Mouse (Mus musculus): ENCODE measurements around the gene Chmp4b. TPM values are rescaled to one million over a fixed set of nuclear protein-coding genes. Genes with fewer than 3 reads are reported as not detected.

The Chmp4b gene
- 27.2 and 27.6 TPM in 2 replicates for polyA plus RNA-seq (2015; fragmentation: Nextera tagmentation; extraction: Ambion mirVana)

- peak; percentile 70; the same call in 1 of the 2 replicates for ATAC-seq (ENCODE audit: borderline replicate concordance, extremely low read depth, low FRiP score, low TSS enrichment)
Observed at GRCm38 (mm10) chr2:154651363-154651762, at the start of gene Chmp4b. TSS of gene Chmp4b (plus strand) at chr2:154651705.

DNA sequence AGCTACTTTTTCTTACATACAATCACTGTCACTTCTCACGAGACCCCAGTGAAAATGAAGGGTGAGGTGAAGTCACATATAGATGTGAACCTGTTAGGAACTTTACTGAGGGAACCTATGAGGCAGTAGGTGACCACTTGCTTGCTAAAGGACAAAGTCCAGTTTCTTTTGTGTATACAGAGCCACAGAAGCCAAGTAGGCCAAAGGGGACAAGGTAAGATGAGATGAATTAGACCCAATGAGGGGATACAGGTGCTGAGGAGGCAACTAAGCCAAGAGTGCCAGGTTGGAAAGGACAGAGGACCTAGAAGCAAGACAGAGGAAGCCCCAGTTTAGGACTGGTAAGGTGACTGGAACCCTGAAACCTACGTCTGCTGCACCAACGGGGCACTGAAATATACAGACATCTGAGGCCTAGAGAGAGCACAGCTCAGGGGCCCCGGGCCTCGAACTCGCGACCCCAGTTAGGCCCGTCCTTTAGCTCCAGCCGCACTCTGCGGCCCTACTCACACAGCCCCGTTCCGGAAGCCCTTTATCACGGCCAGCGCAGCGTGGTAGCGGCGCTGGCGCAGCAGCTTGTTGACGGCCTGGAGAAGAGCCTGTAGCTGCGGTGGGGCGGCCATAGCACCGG lies 48.4 kb upstream of the Chmp4b start:
- H3K9ac ChIP-seq: peak overlapping the region; percentile 87
- peaks cover 17% of the 10 kb centered on the region for H3K4me1 ChIP-seq
- peak overlapping the region; percentile 82 for H3K4me3 ChIP-seq
- ATAC-seq (ENCODE audit: borderline replicate concordance, extremely low read depth, low FRiP score, low TSS enrichment): no peak
- peak overlapping the region; percentile 73 for H3K4me2 ChIP-seq
- no peaks in the 10 kb centered on the region for H3K9me3 ChIP-seq
- H3K27ac ChIP-seq: peak overlapping the region; percentile 58; the same call in 1 of the 2 replicates
- H3K27me3 ChIP-seq: peaks cover under 1% of the 10 kb centered on the region; the same call in 1 of the 2 replicates
- no peaks in the 10 kb centered on the region for H3K36me3 ChIP-seq
- WGBS: 9% methylated on average over 22 of the region's 22 CpGs

More at GRCm38 (mm10) chr2:154651363-154651762, at the start of gene Chmp4b:
- Histone ChIP-seq H3K27me3 (no peaks in the 10 kb centered on the region), H3K4me2 (peak within 1 kb of the TSS; percentile 36), H3K9me3 (no peaks in the 10 kb centered on the region), H3K9ac (no peak within 1 kb of the TSS), H3K27ac (peak within 1 kb of the TSS; percentile 89), H3K4me1 (peaks cover 2% of the 10 kb centered on the region), H3K4me3 (no peak within 1 kb of the TSS), H3K36me3 (no peaks in the 10 kb centered on the region)
- 41% methylated on average over 8 of the region's 8 CpGs for WGBS

DNA sequence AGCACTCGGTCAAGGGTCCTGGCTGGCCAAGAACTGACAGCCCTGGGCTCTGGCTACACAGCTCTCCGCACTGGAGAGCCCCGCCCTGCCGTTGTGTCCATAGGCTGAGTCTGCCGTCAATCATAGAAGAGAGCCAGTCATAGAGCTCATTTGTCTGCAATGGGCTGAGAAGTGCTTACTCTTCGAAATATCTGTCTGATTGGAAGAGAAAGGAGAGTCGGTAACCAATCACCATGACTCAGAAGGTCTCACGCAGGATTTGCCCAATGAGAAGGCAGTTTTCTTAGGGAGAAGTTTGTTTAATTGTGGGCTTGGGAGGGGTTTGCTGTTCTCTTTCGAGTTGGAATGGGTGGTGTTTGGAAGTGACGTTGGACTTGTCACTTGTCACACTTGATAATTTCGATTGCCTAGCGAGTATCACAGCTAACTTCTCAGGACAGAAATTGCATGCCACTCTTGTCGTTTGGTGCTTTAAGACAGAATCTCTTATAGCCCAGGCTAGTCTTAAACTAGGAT lies 47.8 kb upstream of the Chmp4b start, which contains the start of gene Pxmp4:
Gene Pxmp4 (minus strand): TSS at position 71 of the 516 bp plus-strand sequence.
- peaks cover 17% of the 10 kb centered on the region for H3K4me1 ChIP-seq
- H3K4me2 ChIP-seq: peak within 1 kb of the TSS; percentile 73
- peak within 1 kb of the TSS; percentile 58; the same call in 1 of the 2 replicates for H3K27ac ChIP-seq
- peak within 1 kb of the TSS; percentile 82 for H3K4me3 ChIP-seq
- peaks cover 6% of the 10 kb centered on the region; the same call in 1 of the 2 replicates for H3K27me3 ChIP-seq
- H3K9ac ChIP-seq: peak within 1 kb of the TSS; percentile 87
- no peaks in the 10 kb centered on the region for H3K9me3 ChIP-seq
- peak; percentile 100 for ATAC-seq (ENCODE audit: borderline replicate concordance, extremely low read depth, low FRiP score, low TSS enrichment)
- 0% methylated on average over 13 of the region's 13 CpGs for WGBS
- H3K36me3 ChIP-seq: no peaks in the 10 kb centered on the region

GRCm38 (mm10) chr2:154604156-154604555 lies 47.3 kb upstream of the Chmp4b start:
- peaks cover 7% of the 10 kb centered on the region; the same call in 1 of the 2 replicates for H3K27me3 ChIP-seq
- 30% methylated on average over 7 of the region's 7 CpGs for WGBS
- ATAC-seq (ENCODE audit: borderline replicate concordance, extremely low read depth, low FRiP score, low TSS enrichment): no peak
- H3K4me3 ChIP-seq: peak overlapping the region; percentile 82
- H3K27ac ChIP-seq: 0 out of 2 replicates have a peak overlapping the region, but pooled peaks have one; percentile 51
- H3K9ac ChIP-seq: peak overlapping the region; percentile 19; the same call in 1 of the 2 replicates
- H3K36me3 ChIP-seq: no peaks in the 10 kb centered on the region
- H3K4me1 ChIP-seq: peaks cover 17% of the 10 kb centered on the region
- H3K9me3 ChIP-seq: no peaks in the 10 kb centered on the region
- peak overlapping the region; percentile 73 for H3K4me2 ChIP-seq

GRCm38 (mm10) chr2:154606965-154607364 lies 44.5 kb upstream of the Chmp4b start:
- 90% methylated on average over 1 of the region's 1 CpGs for WGBS
- H3K4me1 ChIP-seq: peaks cover 17% of the 10 kb centered on the region

GRCm38 (mm10) chr2:154609050-154609767 lies 42.3 kb upstream of the Chmp4b start:
- Histone ChIP-seq H3K4me3 (no peak overlapping the region), H3K9me3 (no peaks in the 10 kb centered on the region), H3K27me3 (peaks cover 7% of the 10 kb centered on the region; the same call in 1 of the 2 replicates), H3K9ac (no peak overlapping the region), H3K27ac (no peak overlapping the region), H3K4me2 (no peak overlapping the region), H3K36me3 (no peaks in the 10 kb centered on the region), H3K4me1 (peaks cover 8% of the 10 kb centered on the region)
- ATAC-seq (ENCODE audit: borderline replicate concordance, extremely low read depth, low FRiP score, low TSS enrichment): no peak
- 49% methylated on average over 10 of the region's 10 CpGs for WGBS

More at GRCm38 (mm10) chr2:154606965-154607364, 44.5 kb upstream of the Chmp4b start:
- no peak for ATAC-seq (ENCODE audit: borderline replicate concordance, extremely low read depth, low FRiP score, low TSS enrichment)
- Histone ChIP-seq H3K9ac (no peak overlapping the region), H3K27ac (no peak overlapping the region), H3K27me3 (peaks cover 7% of the 10 kb centered on the region; the same call in 1 of the 2 replicates), H3K9me3 (no peaks in the 10 kb centered on the region), H3K4me3 (no peak overlapping the region), H3K4me2 (no peak overlapping the region), H3K36me3 (no peaks in the 10 kb centered on the region)

DNA sequence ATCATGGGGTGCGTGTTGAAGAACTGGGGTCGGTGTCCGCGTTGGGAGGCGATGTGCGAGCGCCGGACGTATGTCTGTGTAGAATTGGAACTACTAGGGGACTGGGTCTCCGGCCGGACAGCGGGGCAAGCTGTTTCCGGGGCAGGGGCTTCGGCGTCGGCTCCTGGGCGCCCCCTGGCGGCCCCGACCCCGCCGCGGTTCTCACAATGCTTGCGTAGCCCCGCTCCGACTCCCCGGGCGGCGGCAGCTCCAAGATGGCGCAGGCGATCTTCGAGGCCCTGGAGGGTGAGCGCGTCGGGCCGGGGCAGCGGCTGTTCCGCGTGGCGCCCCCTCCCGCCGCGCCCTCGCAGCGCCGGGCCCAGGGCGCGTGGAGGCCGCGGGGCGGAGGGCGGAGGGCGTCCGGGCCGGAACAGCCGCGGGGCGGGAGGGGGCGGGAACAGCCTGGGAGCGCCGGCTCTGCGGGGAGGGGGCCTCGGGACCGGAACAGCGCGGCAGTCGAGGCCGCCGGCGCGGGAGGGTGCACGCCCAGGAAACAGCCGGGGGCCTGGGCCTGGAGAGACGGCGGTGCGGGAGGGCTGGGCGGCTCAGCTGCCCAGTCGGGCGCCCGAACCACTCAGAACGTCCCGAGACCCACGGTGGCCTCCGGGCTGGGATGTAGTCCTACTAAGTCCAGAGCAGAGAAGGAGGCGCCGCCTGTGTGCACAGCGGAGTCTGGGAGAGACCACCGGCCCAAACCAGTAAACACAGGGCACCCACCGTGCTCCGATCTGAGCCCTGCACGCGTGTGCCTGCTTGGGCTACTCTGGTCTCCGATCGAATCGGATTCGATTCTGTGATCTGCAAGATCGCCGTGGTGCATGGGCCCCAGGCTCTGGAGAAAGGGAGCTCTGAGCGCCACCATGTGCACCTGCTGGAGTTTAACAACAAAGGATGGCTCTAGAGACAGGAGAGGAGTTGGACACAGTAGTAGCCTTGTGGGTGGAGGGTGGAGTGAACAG lies 38.1 kb upstream of the Chmp4b start, which contains the start of the genes Zfp341 and 4930519P11Rik:
Gene Zfp341 (plus strand): TSS at position 180 of the 998 bp plus-strand sequence.
Gene 4930519P11Rik (minus strand): TSS at position 320 of the 998 bp plus-strand sequence.
- H3K4me2 ChIP-seq: peak within 1 kb of the TSS; percentile 85
- peak within 1 kb of the TSS; percentile 97 for H3K27ac ChIP-seq
- H3K9ac ChIP-seq: peak within 1 kb of the TSS; percentile 71
- H3K4me3 ChIP-seq: peak within 1 kb of the TSS; percentile 56
- H3K4me1 ChIP-seq: peaks cover 13% of the 10 kb centered on the region; the same call in 1 of the 2 replicates
- under 1% methylated on average over 93 of the region's 98 CpGs for WGBS
- H3K9me3 ChIP-seq: no peaks in the 10 kb centered on the region
- ATAC-seq (ENCODE audit: borderline replicate concordance, extremely low read depth, low FRiP score, low TSS enrichment): peak; percentile 97
- peaks cover 3% of the 10 kb centered on the region; the same call in 1 of the 2 replicates for H3K27me3 ChIP-seq
- H3K36me3 ChIP-seq: no peaks in the 10 kb centered on the region

DNA sequence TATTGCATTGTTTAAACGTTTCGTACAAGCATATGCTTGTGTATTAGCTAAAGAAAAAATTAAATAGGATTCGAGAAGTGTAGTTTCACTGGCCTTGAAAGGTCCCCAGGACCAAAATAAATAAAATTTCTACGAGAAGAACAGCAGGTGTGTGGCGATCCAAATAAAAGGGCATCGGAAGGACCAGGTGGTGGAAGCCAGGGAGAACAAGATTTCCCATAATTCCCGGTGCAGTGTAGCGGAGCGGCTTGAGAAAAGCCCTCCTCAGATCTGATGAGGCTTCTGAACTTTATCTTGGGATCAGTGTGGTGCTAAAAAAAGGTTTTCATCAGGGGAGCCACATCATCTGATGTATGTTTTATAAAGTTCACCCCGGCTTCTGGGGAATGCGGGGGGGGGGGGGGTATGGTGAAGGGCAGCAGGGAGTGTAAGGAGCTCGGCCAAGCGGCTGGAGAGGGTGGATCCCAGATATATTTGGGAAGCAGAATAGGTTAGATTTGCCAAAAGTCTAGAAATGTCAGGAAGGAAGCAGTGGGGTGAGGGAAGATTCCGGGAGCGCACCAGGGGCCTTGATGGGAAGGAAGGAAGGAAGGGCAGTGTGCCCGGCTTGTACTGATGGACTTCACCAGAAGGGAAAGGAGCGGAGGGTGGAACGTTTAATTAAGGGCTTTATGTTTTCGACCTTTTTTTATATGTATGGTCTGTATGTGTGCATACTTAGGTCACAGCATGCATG lies 36.5 kb upstream of the Chmp4b start:
- H3K9ac ChIP-seq: no peak overlapping the region
- H3K9me3 ChIP-seq: no peaks in the 10 kb centered on the region
- WGBS: 58% methylated on average over 19 of the region's 19 CpGs
- H3K27me3 ChIP-seq: no peaks in the 10 kb centered on the region
- H3K4me3 ChIP-seq: no peak overlapping the region
- no peaks in the 10 kb centered on the region for H3K36me3 ChIP-seq
- ATAC-seq (ENCODE audit: borderline replicate concordance, extremely low read depth, low FRiP score, low TSS enrichment): no peak
- peak overlapping the region; percentile 29; the same call in 1 of the 2 replicates for H3K4me2 ChIP-seq
- H3K27ac ChIP-seq: no peak overlapping the region
- H3K4me1 ChIP-seq: peaks cover 13% of the 10 kb centered on the region; the same call in 1 of the 2 replicates

GRCm38 (mm10) chr2:154615674-154616073 lies 35.8 kb upstream of the Chmp4b start:
- Histone ChIP-seq H3K9ac (no peak overlapping the region), H3K4me2 (peak overlapping the region; percentile 29; the same call in 1 of the 2 replicates), H3K9me3 (no peaks in the 10 kb centered on the region), H3K27ac (no peak overlapping the region), H3K4me3 (no peak overlapping the region), H3K27me3 (no peaks in the 10 kb centered on the region), H3K4me1 (peaks cover 13% of the 10 kb centered on the region; the same call in 1 of the 2 replicates), H3K36me3 (no peaks in the 10 kb centered on the region)
- 76% methylated on average over 5 of the region's 5 CpGs for WGBS
- ATAC-seq (ENCODE audit: borderline replicate concordance, extremely low read depth, low FRiP score, low TSS enrichment): no peak

DNA sequence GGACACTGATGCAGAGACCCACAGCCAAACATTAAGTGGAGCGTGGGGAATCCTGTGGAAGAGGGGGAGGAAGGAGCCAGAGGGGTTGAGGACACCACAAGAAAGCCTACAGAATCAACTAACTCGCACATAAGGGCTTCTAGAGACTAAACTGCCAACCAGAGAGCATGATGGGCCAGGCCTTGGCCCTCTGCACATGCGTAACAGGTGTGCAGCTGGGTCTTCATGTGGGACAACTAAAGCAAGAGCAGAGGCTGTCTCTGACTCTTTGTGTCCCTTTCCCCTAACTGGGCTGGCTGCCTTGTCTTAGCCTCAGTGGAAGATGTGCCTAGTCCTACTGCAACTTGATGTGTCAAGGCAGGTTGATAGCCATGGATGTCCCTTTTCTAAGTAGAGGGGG lies 34.4 kb upstream of the Chmp4b start:
- Histone ChIP-seq H3K27ac (no peak overlapping the region), H3K27me3 (no peaks in the 10 kb centered on the region), H3K4me1 (peaks cover 13% of the 10 kb centered on the region; the same call in 1 of the 2 replicates), H3K36me3 (no peaks in the 10 kb centered on the region), H3K9ac (no peak overlapping the region), H3K4me2 (no peak overlapping the region), H3K9me3 (no peaks in the 10 kb centered on the region), H3K4me3 (no peak overlapping the region)
- WGBS: 84% methylated on average over 3 of the region's 3 CpGs
- ATAC-seq (ENCODE audit: borderline replicate concordance, extremely low read depth, low FRiP score, low TSS enrichment): no peak
